Mouse (Mus musculus) embryonic facial prominence, embryonic 12.5 days (tissue): ENCODE results near the gene Gm21985. TPM values are rescaled to one million over a fixed set of nuclear protein-coding genes. Genes with fewer than 3 reads are reported as not detected.

Source experiments
- ATAC-seq: fragments of 200-750 bp; cut with Nextera tagmentation; 2 replicates; pipeline ENCODE4 v1.8.0; 2017; ENCODE audit not compliant: insufficient number of reproducible peaks, insufficient read depth, low FRiP score, low TSS enrichment
- H3K27ac ChIP-seq: fragments of 300-500 bp; sonication (generic); 2 replicates; pipeline ENCODE4 v1.5.1; 2016; ENCODE audit warnings: mild to moderate bottlenecking
- H3K27me3 ChIP-seq: fragments of 300-500 bp; sonication (generic); 2 replicates; pipeline ENCODE4 v1.6.1; 2016; ENCODE audit warnings: mild to moderate bottlenecking, moderate library complexity
- H3K36me3 ChIP-seq: fragments of 300-500 bp; sonication (generic); 2 replicates; pipeline ENCODE4 v1.6.1; 2016; ENCODE audit warnings: mild to moderate bottlenecking
- H3K4me1 ChIP-seq: fragments of 300-500 bp; sonication (generic); 2 replicates; pipeline ENCODE4 v1.6.1; 2016
- H3K4me2 ChIP-seq: fragments of 300-500 bp; sonication (generic); replicated peaks from 2 replicates; pipeline ENCODE4 v1.6.1; 2016; ENCODE audit warnings: mild to moderate bottlenecking, moderate library complexity
- H3K4me3 ChIP-seq: fragments of 300-500 bp; sonication (generic); 2 replicates; pipeline ENCODE4 v1.5.1; 2016; ENCODE audit warnings: mild to moderate bottlenecking
- H3K9ac ChIP-seq: fragments of 300-500 bp; sonication (generic); 2 replicates; pipeline ENCODE4 v1.6.1; 2016; ENCODE audit warnings: mild to moderate bottlenecking, moderate library complexity
- H3K9me3 ChIP-seq: fragments of 300-500 bp; sonication (generic); 2 replicates; pipeline ENCODE4 v1.6.1; 2016; ENCODE audit warnings: mild to moderate bottlenecking, moderate library complexity
- WGBS: fragments of 180-500 bp; shearing (Covaris S2); methylation state at CpG from one replicate; pipeline ENCODE4 v1.1.7; 2016; 5-methylcytosine and 5-hydroxymethylcytosine counted together
- polyA plus RNA-seq: library from polyadenylated mRNA; unstranded; fragments of >200 nt; fragmentation: Nextera tagmentation; extraction: Ambion mirVana; gene quantifications from 2 replicates; pipeline ENCODE4 v1.2.1, GENCODE M21; 2016

The Gm21985 gene
- polyA plus RNA-seq, 1 experiment from 2014 or later = not detected

DNA sequence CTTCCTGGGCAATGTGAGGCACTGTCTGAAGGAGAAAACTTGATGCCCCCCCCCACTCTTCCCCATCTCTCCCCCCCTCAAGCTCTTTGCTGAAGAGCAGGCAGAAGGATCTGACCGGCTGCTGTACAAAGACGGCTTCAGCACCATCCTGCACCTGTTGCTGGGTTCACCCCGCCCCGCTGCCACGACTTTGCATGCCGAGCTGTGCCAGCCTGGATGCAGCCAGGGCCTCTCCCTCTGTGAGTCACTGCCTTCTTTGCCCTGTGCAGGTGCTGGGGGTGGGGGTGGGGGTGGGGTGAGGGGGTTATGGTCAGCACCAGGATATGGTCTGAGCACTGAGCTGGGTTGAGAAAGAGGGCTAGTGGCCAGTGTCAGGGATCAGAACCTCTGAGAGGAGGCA, 19.9 kb upstream of the Gm21985 start:
- H3K4me2 ChIP-seq = no peak overlapping the region
- H3K27me3 ChIP-seq = no peaks in the 10 kb centered on the region
- H3K36me3 ChIP-seq = peaks cover 5% of the 10 kb centered on the region
- no peak overlapping the region for H3K4me3 ChIP-seq
- 87% methylated on average over 6 of the region's 6 CpGs for WGBS
- no peak overlapping the region for H3K9ac ChIP-seq
- no peak for ATAC-seq
- no peaks in the 10 kb centered on the region for H3K4me1 ChIP-seq
- H3K27ac ChIP-seq = no peak overlapping the region
- no peaks in the 10 kb centered on the region for H3K9me3 ChIP-seq

DNA sequence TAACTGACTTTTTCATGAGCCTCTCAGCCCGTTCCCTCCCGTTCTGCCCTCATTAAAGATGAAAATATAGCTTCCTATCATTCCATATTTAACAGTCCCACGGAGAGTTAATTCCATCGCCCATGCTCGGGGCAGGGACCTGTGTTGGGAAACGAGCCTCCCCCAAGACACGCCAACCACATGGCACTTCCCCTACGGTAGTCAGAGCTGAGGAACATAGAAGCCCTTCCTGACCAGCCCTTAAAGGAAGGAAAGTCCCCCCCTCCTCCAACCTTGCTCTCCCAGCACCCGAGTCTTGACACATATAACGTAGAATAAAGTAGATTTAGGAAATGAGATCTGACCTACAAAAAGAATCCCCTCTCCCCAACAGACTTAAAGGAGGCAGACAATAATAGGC, 18.8 kb upstream of the Gm21985 start:
- H3K4me3 ChIP-seq = no peak overlapping the region
- no peak overlapping the region for H3K9ac ChIP-seq
- H3K4me1 ChIP-seq = no peaks in the 10 kb centered on the region
- peaks cover 5% of the 10 kb centered on the region for H3K36me3 ChIP-seq
- no peak overlapping the region for H3K4me2 ChIP-seq
- WGBS = 87% methylated on average over 10 of the region's 10 CpGs
- no peak for ATAC-seq
- no peak overlapping the region for H3K27ac ChIP-seq
- no peaks in the 10 kb centered on the region for H3K9me3 ChIP-seq
- H3K27me3 ChIP-seq = no peaks in the 10 kb centered on the region

DNA sequence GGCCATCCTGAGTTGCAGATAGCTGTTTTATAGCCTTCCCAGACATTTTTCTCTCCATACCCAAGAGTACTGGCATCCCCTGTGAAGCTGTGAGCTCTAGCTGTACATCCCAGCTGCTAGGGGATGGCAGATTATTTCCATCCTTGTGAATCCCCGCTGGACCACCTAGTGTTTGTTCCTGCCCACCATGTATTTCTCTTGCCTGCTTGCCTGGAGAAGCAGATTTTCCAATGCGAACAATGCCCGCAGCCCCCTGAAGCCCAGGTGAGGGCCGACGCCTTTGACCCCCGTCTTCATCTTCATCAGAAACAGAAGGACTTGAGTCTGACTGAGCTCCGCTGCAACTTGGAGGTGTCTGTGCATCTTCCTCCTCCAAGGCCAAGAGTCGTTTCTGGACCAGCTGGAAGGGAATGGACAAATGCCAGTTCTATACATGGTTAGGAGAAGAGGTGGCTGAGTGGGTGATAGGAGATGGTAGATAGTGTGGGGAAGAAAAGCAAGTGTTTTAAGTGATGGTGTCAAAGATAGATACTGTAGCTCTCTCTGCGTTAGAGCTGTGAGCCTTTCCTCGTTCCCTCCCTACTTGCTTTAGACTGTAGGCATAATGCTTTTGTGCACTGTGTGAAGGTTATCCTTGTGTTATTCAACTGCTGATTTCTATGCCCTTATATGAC, 16.2 kb upstream of the Gm21985 start:
- 85% methylated on average over 10 of the region's 10 CpGs for WGBS
- H3K9me3 ChIP-seq = no peaks in the 10 kb centered on the region
- no peaks in the 10 kb centered on the region for H3K36me3 ChIP-seq

DNA sequence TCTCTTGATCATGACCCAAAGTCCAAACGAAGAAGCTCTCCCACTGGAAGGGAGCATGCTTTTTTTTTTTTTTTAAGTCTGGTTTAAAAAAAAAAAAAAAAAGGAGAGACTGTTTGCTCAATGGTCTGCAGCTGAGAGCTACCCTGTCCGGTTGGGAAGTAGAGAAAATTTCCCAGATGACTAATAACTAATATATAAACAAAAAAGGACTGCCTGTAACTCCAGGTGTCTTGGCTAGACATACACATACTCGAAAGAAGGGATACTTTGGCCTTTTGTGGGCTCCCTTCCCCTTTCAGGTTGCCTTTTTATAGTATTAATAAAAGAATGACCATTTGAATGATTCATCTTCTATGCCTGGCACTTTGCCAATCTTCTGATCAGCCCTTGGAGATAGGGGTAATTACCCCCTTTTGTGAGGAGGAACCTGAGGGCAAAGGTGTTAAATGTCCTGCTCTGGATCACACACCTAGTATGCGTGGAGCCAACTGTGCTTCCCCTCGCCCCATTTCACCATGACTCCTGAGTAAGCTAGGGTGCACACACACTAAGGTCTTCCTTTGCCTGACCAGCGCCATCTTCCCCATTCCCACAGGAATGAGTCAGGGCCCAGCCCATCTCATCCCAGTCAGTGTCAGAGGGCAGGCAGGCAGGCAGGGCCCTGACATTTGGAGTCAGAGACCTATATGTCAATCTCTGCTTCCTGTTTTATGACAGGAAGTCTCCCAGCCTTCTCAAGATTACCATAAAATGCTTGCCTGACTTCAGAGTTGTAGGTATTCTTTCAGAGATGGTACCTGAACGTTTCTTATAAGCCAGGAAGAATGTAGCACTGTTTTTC, 11.2 kb upstream of the Gm21985 start:
- H3K4me2 ChIP-seq = no peak overlapping the region
- no peaks in the 10 kb centered on the region for H3K27me3 ChIP-seq
- H3K4me3 ChIP-seq = no peak overlapping the region
- ATAC-seq = no peak
- 68% methylated on average over 7 of the region's 7 CpGs for WGBS
- no peaks in the 10 kb centered on the region for H3K4me1 ChIP-seq
- H3K9ac ChIP-seq = no peak overlapping the region
- no peaks in the 10 kb centered on the region for H3K9me3 ChIP-seq
- no peaks in the 10 kb centered on the region for H3K36me3 ChIP-seq
- H3K27ac ChIP-seq = no peak overlapping the region

More for the DNA sequence above, 16.2 kb upstream of the Gm21985 start:
- Histone ChIP-seq H3K27me3 (no peaks in the 10 kb centered on the region), H3K4me2 (no peak overlapping the region), H3K4me1 (no peaks in the 10 kb centered on the region), H3K4me3 (no peak overlapping the region), H3K27ac (no peak overlapping the region), H3K9ac (no peak overlapping the region)
- ATAC-seq = no peak

DNA sequence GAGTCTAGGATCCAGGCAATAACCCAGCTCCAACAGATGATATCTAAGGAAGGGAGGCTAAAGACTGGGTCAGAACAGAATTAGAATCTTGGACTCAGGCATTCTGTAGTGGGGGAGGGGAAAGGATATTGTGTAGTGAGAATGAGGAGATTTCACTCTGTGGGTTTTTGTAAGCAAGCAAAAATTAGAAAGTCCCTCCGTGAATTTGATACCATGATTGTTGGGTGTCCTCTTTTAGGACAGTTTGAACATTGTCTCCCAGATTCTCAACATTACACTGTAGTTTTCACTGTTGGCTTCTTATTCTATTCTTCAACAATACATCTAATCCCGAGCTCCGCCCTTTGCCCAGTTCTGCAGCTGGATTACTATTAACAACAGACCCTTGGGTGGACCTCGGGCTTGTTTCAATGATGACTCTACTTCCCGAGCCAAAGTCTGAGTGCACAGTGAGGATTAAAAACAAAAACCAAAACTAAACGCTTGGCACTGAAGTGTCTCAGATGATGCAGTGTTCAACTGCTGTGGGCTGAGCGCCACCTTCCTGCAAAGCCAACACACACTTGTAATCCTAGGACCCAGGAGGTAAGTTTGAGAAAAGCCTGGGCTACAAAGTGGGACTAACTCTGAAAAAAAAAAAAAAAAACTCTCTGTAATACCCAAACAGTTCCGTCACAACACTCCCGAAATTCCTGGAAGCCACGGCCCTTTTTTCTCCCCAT, 6.7 kb upstream of the Gm21985 start, which contains the start of gene Nutm1:
Gene Nutm1 (minus strand): TSS at position 51 of the 722 bp plus-strand sequence.
- Histone ChIP-seq H3K9ac (no peak within 1 kb of the TSS), H3K27ac (no peak within 1 kb of the TSS), H3K9me3 (no peaks in the 10 kb centered on the region), H3K4me1 (peaks cover 10% of the 10 kb centered on the region), H3K4me3 (no peak within 1 kb of the TSS), H3K36me3 (no peaks in the 10 kb centered on the region), H3K4me2 (no peak within 1 kb of the TSS), H3K27me3 (no peaks in the 10 kb centered on the region)
- ATAC-seq = no peak
- WGBS = 66% methylated on average over 10 of the region's 10 CpGs

DNA sequence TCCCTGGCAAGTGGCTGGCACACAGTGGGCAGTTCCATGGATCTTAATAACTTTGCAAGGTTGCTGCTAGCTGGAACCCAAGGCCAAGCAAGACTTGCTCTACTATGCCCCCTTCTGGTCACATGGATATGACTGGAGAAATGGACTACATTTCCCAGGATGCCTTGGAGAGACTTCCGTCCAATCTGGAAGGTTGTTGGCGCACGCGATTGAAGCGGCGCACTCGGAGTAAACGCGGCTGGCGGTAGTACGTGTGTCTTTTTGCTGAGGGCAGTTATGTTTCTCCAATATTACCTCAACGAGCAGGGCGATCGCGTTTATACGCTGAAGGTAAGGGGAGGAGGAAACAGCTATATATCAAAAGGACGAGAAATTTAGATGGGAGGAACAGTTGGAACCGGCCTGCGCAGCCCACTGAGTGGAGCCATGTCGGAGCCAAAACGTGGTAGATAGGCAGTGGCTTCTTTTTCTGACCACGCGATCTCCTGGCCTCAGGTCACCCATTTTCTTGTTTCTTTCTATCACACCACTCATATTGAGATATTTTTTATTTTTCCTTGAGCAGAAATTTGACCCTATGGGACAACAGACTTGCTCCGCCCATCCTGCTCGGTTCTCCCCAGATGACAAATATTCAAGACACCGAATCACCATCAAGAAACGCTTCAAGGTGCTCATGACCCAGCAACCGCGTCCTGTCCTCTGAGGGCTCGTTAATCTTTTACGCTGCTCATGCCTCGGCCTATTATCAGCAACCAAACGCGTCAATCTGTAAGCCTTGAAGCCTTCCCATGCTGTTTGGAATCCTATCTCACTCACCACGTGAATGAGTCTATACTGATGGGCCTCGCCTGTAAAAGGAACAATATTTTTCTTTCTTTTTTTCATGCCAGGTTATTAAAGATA, 4.1 kb upstream of the Gm21985 start, which contains the start of gene Nop10:
Gene Nop10 (plus strand): TSS at position 179 of the 906 bp plus-strand sequence.
- WGBS = under 1% methylated on average over 36 of the region's 36 CpGs
- peak within 1 kb of the TSS; percentile 59 for H3K9ac ChIP-seq
- H3K27ac ChIP-seq = no peak within 1 kb of the TSS
- peaks cover 18% of the 10 kb centered on the region for H3K4me1 ChIP-seq
- H3K9me3 ChIP-seq = no peaks in the 10 kb centered on the region
- H3K27me3 ChIP-seq = no peaks in the 10 kb centered on the region
- H3K4me2 ChIP-seq = peak within 1 kb of the TSS; percentile 64
- no peaks in the 10 kb centered on the region for H3K36me3 ChIP-seq
- peak; percentile 44; the same call in 1 of the 2 replicates for ATAC-seq
- H3K4me3 ChIP-seq = peak within 1 kb of the TSS; percentile 60

DNA sequence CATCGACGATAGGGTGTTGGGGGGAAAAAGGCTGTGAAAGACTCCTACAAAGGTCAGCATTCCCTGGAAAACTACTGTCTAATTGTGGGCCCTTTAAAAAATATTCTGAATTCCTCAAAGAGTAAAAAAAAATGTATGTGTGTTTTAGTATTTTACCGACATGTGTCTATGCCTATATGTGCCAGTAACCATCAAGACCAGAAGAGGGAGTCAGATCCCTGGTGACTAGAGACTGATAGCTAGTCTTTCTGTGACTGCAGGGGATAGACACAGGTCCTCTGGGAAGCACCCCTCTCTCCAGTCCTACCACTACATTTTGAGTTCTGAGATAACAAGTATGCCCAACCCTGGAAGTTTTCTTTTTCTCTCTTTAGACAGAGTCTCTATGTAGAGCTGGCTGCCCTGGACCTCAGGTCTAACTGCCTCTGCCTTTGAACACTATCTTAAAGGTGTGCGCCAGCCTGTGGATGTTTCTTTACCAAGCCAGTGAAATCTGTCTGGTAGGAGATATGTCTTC, 3.3 kb upstream of the Gm21985 start:
- Histone ChIP-seq H3K36me3 (no peaks in the 10 kb centered on the region), H3K27me3 (no peaks in the 10 kb centered on the region), H3K4me2 (peak overlapping the region; percentile 64), H3K9ac (0 out of 2 replicates have a peak overlapping the region, but pooled peaks have one; percentile 59), H3K27ac (no peak overlapping the region), H3K9me3 (no peaks in the 10 kb centered on the region), H3K4me3 (peak overlapping the region; percentile 60), H3K4me1 (peaks cover 20% of the 10 kb centered on the region)
- no peak for ATAC-seq
- WGBS = 37% methylated on average over 4 of the region's 4 CpGs

DNA sequence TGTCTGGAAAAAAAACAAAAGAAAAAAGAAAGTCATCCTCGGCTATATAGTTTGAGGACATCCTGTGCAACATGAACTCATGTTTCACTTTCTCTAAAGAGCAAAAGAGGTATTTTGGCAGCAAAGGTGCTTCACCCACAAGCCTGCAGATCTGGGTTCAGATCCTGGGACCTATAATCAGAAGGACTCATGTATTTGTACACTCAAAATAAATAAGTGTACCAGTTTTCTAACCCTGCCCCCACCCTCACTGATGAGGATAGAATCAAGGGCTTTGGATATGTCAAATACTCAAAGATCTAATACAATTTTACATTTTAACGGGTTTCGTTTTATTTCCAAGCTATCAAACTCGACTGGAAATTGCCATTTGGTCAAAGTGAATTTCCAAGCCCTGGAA, 1.8 kb upstream of the Gm21985 start:
- WGBS = 78% methylated on average over 4 of the region's 4 CpGs

DNA sequence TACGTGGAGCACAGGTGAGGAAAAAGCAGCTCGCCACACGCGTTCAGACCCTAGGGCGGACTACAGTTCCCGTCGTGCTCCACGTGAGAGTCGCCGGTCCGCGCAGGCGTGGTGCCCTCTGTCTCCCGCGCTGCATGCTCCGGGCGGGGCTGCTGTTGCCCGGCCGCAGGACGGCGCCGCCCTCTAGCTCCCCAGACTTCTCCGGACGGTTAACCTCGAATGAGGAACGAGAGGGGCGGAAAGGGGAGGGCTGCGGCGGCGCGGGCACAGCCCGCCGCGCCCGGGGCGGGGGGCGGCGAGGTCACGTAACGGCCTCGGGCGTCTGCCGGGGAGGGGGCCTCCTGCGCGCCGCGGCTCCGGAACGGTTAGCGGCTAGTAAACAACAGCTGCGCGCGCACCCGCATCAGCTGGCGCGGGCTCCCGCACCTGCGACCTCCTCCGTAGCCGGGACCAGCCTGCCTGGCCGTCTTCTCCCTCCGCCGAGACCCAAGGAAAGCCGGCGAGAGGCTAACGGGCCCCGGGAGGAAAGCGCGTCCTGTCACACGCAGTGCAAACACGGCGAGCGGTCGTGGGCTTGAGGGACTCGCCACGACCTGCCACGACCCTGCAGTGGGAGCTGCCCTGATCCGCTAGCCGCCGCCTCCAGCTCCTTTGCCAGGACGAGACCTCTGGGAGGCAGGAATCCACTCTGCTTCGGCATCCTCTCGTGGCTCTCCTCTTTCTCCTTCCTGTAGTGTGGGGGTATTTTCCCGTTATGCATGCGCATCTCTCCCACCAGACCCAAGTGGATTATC, 469 bp upstream of the Gm21985 start, which contains the start of gene Slc12a6:
Gene Slc12a6 (plus strand): TSS at position 378 of the 794 bp plus-strand sequence.
- peak within 1 kb of the TSS; percentile 86 for H3K4me3 ChIP-seq
- peak within 1 kb of the TSS; percentile 70 for H3K9ac ChIP-seq
- H3K9me3 ChIP-seq = no peaks in the 10 kb centered on the region
- H3K27me3 ChIP-seq = no peaks in the 10 kb centered on the region
- peak within 1 kb of the TSS; percentile 90 for H3K4me2 ChIP-seq
- ATAC-seq = peak; percentile 94
- WGBS = under 1% methylated on average over 77 of the region's 85 CpGs
- H3K4me1 ChIP-seq = peaks cover 20% of the 10 kb centered on the region
- H3K27ac ChIP-seq = peak within 1 kb of the TSS; percentile 89
- H3K36me3 ChIP-seq = no peaks in the 10 kb centered on the region

More for the DNA sequence above, 1.8 kb upstream of the Gm21985 start:
- no peaks in the 10 kb centered on the region for H3K9me3 ChIP-seq
- H3K27me3 ChIP-seq = no peaks in the 10 kb centered on the region
- H3K4me1 ChIP-seq = peaks cover 20% of the 10 kb centered on the region
- H3K9ac ChIP-seq = no peak overlapping the region
- no peak overlapping the region for H3K4me2 ChIP-seq
- H3K4me3 ChIP-seq = no peak overlapping the region
- H3K36me3 ChIP-seq = no peaks in the 10 kb centered on the region
- no peak for ATAC-seq
- no peak overlapping the region for H3K27ac ChIP-seq

DNA sequence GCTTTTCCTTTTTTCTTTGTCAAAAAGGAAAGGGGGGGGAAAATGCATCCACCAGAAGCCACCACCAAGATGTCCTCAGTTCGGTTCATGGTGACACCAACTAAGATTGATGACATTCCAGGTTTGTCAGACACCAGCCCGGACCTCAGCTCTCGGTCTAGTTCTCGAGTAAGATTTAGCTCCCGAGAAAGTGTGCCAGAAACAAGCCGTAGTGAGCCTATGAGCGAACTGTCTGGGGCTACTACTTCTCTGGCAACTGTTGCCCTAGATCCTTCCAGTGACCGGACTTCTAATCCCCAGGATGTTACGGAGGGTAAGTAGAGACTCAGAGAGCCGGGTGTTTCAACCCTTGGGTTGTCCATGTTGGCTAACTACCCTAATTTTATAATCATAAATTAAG, 666 bp downstream of the Gm21985 start:
- H3K36me3 ChIP-seq = no peaks in the 10 kb centered on the region
- no peak overlapping the region for H3K27ac ChIP-seq
- no peaks in the 10 kb centered on the region for H3K9me3 ChIP-seq
- WGBS = 65% methylated on average over 10 of the region's 10 CpGs
- H3K4me2 ChIP-seq = peak overlapping the region; percentile 90
- H3K27me3 ChIP-seq = no peaks in the 10 kb centered on the region
- H3K4me3 ChIP-seq = peak overlapping the region; percentile 86
- peaks cover 20% of the 10 kb centered on the region for H3K4me1 ChIP-seq
- H3K9ac ChIP-seq = peak overlapping the region; percentile 70; the same call in 1 of the 2 replicates
- no peak for ATAC-seq
